Mouse (Mus musculus) urinary bladder, postnatal 0 days (tissue): Measurements from ENCODE around the gene Tagap1. TPM values are rescaled to one million over a fixed set of nuclear protein-coding genes. Genes with fewer than 3 reads are reported as not detected.

Experiments
- polyA plus RNA-seq: library from polyadenylated mRNA; unstranded; fragments of >200 nt; fragmentation: Nextera tagmentation; extraction: Ambion mirVana; gene quantifications from 2 replicates; pipeline ENCODE4 v1.2.1, GENCODE M21; 2015

Gene Tagap1
- polyA plus RNA-seq = 14.5 and 16.3 TPM in 2 replicates

DNA sequence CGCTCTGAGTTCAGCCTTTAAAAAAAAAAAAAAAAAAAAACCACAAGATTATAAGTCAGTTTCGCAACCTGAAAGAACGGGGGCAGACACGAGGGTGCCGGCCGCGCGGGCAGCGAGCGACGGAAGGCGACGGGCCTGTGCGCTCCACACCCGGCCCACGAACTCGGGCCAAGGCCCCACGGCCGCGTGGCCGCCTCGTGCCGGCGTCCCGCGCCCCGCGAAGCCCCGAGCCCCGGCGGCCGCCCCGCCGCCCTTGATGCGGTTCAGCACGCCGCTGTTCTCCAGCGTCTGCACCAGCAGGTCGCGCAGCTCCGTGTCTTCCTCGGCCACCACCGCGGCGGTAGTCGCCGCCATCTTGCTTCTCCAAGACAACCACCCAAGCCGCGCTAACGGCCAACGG is at the start of gene Tagap1:
Gene Tagap1, minus strand, starts transcription at position 381 of the 400 bp plus-strand sequence.

DNA sequence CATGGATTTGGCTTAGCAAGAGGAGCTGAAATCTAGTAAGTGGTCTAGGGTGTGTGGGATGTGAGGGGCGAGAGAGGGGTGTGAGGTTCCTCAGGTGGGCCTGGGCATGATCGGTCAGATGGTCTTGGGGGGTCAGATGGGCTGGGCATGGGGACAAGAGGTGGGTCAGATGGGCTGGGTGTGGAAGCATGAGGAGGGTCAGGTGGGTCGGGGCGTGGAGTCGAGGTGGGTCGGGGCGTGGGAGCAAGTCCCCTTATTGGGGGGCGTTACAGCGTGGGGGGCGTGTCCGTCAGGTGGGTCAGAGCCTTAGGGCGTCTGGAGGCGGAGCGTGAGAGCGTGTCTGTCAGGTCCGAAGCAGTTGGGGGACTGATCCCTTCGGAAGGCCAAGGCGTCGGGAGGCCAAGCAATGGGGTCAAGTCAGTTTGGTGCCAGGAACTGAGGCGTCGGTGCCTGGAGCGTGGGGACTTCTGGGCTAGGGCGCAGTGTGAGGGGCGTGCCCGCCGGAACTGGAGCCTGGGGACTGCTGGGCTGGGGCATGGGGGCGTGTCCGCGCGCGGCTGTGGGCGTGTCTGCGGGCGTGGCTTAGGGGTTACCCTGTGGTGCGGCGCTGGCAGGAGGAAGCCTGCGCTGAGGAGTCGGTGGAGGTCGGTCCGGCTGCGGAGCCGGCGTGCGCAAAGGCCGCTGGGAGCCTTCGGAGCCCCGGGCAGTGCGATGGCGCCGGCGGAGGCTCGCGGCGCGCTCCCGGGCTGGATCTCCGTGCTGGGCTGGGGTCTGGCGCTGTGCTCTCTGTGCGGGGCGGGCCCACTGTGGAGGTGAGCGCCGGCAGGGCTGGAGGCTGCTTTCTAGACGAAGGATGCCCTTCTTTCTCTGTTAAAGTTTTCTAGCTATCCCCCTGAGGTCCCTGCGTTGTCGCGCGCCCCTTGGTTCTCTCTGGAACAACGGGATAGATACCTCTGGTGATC is 17.6 kb upstream of the Tagap1 start, which contains the start of gene Gm49721:
Gene Gm49721, plus strand, starts transcription at position 618 of the 962 bp plus-strand sequence.

DNA sequence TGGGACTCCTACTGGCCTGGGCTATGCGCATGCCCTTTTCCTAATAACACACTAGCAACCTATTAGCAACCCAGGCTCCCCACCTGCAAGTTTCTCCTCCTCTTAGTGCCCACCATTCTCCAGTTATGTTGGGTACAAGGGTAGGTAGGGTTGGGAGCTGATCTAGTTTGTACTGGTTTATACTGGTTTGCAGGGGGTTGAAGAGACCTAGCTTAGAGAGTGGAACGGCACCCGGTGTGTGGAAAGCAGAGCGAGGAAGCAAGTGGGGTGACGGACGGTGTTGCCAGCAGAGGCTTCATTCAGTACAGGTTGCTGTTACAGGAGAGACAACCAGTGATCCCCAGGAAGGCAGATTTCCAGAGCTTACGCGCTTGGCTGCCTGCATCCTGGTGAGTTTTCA is 9.4 kb upstream of the Tagap1 start, which contains the start of gene Rnaset2b:
Gene Rnaset2b, plus strand, starts transcription at position 301 of the 400 bp plus-strand sequence.

DNA sequence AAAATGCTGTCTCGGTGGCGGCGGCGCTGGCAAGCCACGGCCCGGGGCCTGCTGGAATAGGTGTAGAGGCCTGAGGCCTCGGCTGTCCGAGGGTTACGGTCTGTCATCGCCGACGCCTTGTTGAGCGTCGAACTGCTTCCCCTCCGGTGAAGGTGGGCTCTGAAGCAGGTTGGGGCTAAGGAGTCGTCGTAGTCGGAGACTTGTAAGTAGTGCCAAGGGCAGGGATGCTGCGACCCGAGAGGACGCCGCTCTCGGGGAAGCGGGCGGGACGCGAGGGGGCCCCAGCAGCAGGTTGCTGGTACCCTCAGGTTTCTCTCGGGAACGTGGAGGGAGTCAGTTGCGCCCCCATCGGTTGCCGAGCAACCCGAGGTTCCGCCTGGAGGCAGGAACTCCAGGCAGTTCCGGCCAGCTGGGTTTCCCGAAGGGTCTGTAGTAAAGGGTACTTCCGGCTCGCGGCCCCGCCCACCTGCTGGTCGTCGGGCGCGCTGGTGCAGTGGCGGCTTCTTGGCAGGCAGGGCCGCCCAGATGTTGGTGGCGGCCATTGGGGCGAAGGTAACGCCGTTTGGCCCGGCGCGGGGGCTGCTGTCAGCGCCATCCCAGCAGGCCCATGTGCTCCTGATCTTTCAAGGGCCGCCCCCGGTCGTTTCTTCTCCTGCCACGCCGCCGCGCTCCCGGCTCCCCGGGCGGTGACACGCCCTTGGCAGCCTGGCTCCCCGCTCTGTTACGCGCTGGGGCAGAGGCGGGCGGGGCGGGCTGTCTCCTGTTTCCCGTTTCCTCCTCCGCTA is 12.8 kb downstream of the Tagap1 start, which contains the start of gene Rsph3b:
Gene Rsph3b, minus strand, starts transcription at position 699 of the 785 bp plus-strand sequence.

Other genes with a start within 250 kb of the Tagap1 start
- 116 and 117 TPM in 2 replicates for gene Ezr, start 178.4 kb downstream of the Tagap1 start, polyA plus RNA-seq
- gene Rsph3b, start 12.5 kb downstream of the Tagap1 start, polyA plus RNA-seq = 34.6 and 35.3 TPM in 2 replicates
- 144 and 173 TPM in 2 replicates for gene Rnaset2b, start 9.5 kb upstream of the Tagap1 start, polyA plus RNA-seq
- 0.13 TPM in 1 of 2 replicates, not detected in the other for gene Gm49721, start 17.7 kb upstream of the Tagap1 start, polyA plus RNA-seq
- gene Gm1604a, start 64.4 kb upstream of the Tagap1 start, polyA plus RNA-seq = not detected in 2 replicates
- 2.9 and 3.9 TPM in 2 replicates for gene Rps6ka2, start 209.0 kb upstream of the Tagap1 start, polyA plus RNA-seq